Mouse (Mus musculus): Measurements from ENCODE around the gene Lgmn.
A peak's percentile ranks its signal among the peaks of the same experiment; 100 is the strongest.

GRCm38 (mm10) chr12:102453581-102453980 is 14.0 kb upstream of the Lgmn start:
- TF ChIP-seq SIN3A (IDR thresholded peaks at IDR 0.05; ENCODE audit: low read length) (0 out of 2 replicates have a peak, but pooled peaks have one; percentile 36), KAT2A (IDR thresholded peaks at IDR 0.05; ENCODE audit: insufficient replicate concordance, low read length) (no peak), MAX (IDR thresholded peaks at IDR 0.05; ENCODE audit: low read length) (peak; percentile 48; the same call in 1 of the 2 replicates), E2F4 (IDR thresholded peaks at IDR 0.05; ENCODE audit: insufficient replicate concordance, low read depth, low read length) (no peak), MAZ (IDR thresholded peaks at IDR 0.05; ENCODE audit: low read depth, low read length) (no peak), ZC3H11A (IDR thresholded peaks at IDR 0.05; ENCODE audit: low read depth, low read length) (no peak), HCFC1 (IDR thresholded peaks at IDR 0.05; ENCODE audit: low read depth, low read length) (no peak), ETS1 (conservative IDR thresholded peaks at IDR 0.05; ENCODE audit: low read depth, low read length) (peak; percentile 93), CTCF (conservative IDR thresholded peaks at IDR 0.05 in 1 of 2, IDR thresholded peaks at IDR 0.05 in 1 of 2; ENCODE audit: low read depth in 2 of 2, low read length in 2 of 2) (no peak), EP300 (IDR thresholded peaks at IDR 0.05; ENCODE audit: low read length) (peak; percentile 89), POLR2A (IDR thresholded peaks at IDR 0.05; ENCODE audit: low read depth, low read length) (no peak), ZKSCAN1 (IDR thresholded peaks at IDR 0.05; ENCODE audit: borderline replicate concordance, low read depth, low read length) (no peak), MXI1 (IDR thresholded peaks at IDR 0.05; ENCODE audit: low read depth, low read length) (0 out of 2 replicates have a peak, but pooled peaks have one; percentile 48)

Data from CH12.LX (cell line).